Mouse (Mus musculus) c-Kit-positive CD71-negative TER-119-negative erythroid progenitor cells, embryonic 14.5 days (primary cell): ENCODE data around the gene Bag5.
"Not testable (repeated sequence)": the region's sequence is repeated elsewhere in the genome, so short reads cannot be mapped to it uniquely, and the experiment has no call there.

Experiments used
- DNase-seq: peaks from one replicate; pipeline ENCODE4 v3.0.0-alpha.2; 2013; ENCODE audit warnings: low read depth

Bag5 gene

DNA sequence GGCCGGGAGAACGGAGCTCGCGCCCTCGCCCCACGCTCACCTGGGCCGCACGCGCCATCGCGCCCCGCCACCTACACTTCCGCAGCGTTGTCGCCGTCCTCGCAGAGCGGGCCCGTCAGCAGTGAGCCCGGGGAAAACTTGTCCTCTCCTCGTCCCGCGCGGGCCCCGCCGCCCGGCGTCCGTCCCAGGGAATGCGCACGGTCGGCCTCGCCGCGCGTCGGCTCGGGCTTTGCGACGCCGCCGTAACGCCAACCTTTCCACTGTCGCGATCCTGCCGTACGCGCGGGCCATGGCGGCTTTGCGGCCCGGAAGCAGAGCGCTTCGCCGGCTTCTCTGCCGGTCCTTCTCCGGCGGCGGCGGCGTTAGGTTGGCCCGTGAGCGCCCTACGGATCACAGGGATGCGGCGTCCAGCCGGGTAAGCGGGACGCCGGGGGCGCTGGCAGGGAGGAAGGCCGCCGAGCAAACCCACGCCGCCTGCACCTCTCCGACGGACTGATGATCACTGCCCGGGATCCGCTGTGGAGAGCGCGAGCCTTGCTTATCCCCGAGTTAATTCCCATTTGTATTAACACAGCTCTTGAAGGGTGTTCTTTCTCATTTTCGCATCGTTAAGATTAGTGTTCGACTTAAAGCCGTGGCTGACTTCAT lies at the start of gene Bag5, which contains the start of gene Apopt1:
Gene Bag5 (minus strand): TSS at position 254 of the 648 bp plus-strand sequence.
Gene Apopt1 (plus strand): TSS at position 258 of the 648 bp plus-strand sequence.
- peak; percentile 82 for DNase-seq

DNA sequence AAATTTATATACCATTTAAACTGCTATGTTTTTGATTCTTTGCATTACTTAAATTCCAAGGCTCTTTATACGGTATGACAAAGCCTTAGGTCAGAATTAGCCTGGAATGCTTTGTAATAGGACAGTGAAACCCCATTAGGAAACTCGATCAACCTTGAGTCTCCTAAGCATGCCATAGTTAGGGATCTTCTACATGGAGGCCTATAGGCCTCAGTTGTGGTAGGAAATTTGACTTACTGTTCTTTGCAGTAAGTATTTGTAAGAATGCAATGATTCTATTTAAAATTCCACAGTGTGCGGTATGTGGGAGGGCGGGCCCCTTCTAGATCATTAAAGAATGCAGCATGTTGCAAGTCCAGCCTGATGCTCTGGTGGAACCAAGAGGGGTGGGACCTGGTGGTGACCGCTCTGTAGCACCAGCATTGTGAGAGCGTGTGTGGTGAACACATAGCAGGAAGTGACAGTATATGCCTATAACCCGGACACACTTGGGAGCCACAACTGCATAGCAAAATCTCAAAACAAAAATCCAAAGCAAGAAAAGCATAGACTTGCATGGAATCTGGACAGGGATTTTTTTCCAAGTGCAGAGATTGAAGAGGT lies 47.4 kb upstream of the Bag5 start:
- no peak for DNase-seq

DNA sequence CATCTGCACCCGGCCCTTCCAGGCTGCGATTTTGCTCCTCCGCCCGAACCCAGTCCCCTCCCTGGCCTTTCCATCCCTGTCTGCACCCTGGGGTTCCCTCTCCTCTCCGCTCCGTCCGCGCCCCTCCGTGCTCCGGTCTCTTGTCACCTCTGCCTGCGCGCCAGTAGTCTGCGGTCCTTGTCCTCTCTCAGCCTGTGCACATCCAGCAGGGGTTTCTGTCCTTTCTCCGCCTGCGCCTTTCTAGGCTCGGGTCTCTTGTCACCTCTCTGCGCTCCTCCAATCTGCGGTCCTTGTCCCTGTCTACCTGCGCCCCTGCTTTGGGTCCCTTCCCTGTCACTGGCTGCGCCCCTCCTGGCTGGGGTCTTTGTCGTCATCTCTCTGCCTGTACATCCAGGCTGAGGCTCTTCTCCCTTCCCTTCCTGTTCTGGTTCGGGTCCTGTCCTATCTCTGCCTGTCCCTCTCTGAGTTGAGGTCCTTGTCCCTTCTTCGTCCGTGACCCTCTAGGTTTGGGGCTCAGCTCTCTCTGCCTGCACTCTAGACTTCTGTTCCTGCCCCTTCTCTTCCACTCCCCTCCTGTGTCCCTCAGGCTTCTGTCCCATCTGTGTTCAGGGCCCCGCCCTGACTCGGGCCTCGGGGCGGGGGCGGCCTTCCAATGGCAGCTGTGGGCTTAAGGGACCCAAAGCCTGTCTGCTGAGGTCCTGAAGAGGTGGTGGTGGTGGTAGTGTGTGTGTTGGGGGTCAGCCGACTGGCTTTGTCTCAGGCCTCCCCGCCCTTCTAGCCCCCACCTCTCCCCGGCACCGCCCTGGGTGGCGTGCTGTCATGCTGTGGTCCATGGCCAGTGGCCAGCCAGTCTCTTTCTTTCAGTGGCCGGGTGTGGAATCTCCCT lies 46.4 kb upstream of the Bag5 start:
- DNase-seq, result no peak

DNA sequence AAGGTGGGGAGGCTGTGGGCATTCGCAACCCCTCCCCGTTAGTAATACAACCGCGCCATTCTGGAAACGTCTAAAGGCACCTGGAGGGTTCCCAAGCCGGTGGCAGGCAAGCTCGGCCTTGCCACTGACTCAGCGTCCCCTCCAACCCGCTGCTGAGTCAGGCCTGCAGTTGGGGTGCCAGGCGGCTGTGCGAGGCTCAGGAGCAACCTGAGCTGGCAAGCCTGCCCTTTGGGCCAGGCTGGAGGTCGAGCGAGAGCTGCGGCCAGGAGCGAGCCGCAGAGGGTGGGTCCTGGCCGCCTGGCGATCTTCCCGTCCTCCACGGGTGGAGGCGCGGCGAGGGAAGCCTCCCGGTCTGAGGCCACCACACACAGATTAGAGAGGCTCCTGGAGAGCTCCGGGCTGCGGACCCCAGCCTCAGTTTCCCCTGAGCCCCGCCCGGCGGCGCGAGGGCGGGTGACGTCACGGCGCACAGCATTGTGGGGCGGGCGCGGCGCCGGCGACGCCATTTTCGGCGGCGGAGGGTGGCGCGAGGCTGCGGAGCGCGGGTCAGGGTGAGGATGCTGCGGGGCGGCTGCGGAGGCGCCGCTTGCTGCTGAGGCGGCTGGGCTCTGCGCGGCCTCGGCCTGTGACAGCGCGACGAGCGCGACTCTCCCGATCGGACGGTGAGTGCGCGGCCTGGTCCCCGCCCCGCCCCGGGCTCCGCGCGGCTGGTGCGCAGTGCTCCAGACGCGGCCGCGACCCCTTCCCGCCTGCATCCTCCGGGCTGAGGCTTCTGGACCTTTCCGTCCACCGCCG lies 45.5 kb upstream of the Bag5 start, which contains the start of gene Klc1:
Gene Klc1 (plus strand): TSS at position 469 of the 795 bp plus-strand sequence.
- DNase-seq, result peak; percentile 44

DNA sequence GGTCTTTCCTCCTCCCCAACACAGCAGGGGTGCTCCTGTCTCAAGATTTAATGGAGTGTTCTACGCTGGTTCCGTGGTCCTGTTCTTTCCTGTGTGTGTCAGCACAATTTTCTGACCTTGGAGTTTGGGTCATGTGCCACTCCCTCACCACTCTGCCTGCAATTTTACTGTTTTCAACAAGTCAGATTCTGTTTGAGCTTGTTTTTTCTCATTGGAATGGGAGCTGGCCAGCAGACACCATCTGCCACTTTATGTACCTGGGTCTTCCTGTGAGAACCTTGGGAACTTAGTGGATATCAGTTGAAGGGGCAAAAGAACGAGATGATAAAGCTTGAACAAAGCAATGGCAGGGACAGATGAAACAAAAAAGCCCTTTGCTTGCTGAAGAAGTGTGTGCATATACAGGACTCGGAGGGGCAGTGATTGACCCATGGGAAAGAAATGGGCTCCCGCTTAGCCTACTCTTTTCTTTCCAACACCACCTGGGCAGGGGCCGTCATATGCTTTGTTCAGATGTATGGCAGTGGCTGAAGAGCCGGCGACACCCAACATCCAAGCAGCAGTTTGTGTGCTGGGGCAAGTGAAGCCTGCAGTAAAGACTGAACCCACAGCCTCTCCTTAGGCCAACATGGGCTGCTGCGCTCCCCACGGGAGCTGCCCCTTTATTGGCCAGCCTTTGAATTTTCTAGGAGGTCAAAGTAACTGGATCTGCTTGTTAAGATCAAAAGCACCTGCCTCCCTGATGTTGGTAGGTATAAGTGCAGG lies 44.7 kb upstream of the Bag5 start:
- DNase-seq, result no peak

DNA sequence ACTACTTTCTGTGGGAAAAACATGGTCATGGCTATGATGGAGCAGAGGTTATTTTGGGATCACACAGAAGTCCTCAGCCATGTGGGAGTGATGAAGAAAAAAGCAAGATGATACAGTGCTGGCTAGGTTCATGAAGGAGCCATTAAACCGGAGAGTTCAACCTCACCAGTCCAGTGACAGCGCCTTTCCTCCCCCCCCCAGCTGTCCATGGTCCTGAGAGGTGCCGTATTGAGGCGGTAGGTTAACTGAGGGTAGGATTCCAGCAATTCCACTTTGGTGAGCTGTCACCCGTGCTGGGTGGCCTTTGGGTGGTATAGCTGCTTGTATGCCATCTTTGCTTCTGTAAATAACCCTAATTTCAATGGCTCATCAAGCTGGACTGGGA lies 43.6 kb upstream of the Bag5 start:
- no peak for DNase-seq

DNA sequence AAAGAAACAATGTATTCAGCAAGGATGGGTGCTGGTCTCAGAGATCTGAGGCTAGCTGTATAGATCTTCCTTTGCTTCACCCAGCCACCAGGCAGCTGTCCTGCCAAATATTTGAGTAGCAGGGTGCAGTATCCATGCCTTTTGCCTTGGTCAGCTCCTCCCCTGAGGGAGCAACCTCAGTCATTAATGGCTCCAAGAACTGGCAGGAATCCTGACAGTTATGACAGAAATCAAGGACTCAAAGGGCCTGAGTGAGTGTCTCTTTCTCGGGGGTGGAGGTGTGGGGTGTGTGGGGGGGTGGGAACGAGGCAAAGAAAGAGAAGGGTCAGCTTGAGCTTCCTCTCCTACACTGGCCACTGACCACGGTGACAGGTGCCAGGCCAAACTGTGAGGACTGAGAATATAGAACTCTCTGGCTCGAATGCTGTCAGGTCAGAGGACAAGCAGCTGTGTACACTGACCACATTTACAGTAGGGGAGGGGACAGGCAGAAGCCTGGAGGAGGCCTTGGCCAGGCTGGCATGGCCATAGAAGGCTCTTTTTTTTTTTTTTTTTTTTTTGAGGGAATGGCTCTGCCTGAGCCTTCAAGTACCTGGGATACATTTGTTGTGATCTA lies 43.1 kb upstream of the Bag5 start:
- DNase-seq, result no peak

DNA sequence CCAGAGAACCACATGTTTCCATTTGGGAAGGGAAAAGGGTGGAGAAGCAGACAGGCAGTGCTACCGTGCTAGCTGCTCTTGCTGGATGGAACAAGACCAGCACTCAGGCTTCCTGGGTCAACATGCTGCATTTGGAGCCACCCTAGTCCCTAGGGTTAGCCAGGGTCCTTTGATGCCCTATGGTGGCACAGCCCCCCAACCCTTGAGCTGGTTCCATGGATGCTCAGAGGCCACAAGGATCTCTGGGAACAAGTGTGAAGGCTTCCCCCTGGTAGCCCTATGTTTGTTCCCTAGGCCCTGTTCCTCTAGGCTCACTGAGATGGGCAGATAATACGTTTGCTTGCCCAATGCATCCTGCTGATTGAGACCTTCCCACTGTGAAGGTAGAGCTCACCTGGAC lies 42.2 kb upstream of the Bag5 start:
- DNase-seq, result no peak

DNA sequence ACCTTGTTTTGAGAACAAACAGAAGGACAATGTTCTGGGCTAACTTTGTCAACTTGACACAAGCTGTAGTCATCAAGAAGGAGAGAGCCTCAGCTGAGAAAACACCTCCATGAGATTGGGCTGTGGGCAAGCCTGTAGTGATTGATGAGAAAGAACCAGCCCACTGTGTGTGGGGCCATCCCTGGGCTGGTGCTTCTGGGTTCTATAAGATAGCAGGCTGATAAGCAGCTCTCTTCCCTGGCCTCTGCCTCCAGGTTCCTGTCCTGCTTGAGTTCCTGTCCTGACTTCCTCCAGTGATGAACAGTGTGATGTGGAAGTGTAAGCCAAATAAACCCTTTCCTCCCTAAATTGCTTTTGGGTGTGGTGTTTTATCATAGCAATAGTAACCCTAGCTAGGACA lies 41.7 kb upstream of the Bag5 start:
- DNase-seq, result no peak

DNA sequence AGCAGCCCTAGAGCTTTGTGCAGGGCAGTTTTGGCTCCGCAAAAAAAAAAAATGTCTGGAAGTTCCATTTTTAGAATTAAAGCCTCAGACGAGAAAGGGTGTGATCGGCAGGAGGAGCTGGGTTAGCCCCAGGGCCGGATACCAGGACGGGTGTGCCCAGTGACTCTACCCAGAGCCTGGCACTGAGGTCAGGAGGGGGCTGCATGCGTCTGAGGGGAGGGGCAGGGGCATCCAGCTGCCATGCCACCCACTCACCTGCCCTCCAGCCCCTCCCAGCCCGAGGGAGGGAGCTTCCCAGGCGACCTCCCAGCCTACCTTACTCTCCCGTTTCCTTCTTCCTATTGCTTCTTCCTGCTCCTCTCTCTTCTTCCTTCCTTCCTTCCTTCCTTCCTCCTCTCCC lies 40.3 kb upstream of the Bag5 start:
- DNase-seq, result no peak

DNA sequence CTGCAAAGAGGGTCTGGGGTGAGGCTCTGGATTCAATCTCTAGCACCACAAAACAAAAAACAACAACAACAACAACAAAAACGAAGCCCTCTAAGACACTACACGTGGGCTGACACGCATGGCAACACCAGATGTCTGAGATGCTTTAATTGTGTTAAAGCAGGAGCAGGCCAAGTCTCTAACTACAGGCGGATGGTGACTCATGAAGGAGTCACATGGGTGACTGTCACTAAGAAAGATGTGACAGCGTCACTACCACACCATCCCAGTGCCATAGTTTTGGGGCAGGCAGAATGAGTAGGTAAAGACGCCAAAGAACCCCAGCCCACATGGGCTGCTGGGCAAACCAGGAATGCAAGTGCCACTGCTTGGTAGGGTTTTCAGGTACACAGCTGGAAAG lies 39.4 kb upstream of the Bag5 start:
- no peak for DNase-seq

DNA sequence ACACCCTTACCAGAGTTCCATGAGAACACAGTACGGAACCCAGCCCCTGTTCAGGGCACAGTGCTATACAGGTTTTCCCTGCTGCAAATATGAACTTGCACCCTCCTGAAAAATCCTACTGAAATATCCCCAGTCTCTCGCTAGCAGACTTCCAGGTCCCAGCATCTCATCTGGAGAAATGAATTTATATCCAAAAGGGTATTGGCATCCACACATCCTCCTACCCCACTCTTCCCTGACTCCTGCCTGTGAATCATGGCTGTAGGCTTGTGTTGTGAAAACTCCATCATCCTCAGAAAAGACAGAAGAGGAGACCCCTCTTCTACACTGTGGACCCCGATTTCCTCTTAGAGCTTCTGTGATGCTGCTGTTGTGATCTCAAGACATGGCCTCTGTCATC lies 37.7 kb upstream of the Bag5 start:
- no peak for DNase-seq

DNA sequence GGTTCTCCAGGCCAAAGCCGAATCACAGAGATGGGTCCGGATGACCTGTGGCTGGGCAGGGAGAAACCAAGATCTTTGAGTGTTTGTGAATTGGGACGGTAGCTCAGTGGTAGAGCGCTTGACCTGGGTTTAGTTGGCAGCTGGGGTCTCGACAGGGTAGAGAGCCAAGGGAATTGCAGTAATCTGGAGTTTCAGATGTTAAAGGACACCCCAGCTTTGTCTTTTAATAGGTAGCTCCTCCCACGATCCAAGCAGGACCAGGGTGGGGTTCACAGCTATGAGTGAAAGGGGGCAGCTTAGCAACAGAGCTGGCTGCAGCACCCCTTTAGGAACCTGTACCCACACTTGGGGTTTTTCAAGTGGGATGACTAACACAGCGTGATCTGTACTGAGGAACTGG lies 34.4 kb upstream of the Bag5 start:
- no peak for DNase-seq

DNA sequence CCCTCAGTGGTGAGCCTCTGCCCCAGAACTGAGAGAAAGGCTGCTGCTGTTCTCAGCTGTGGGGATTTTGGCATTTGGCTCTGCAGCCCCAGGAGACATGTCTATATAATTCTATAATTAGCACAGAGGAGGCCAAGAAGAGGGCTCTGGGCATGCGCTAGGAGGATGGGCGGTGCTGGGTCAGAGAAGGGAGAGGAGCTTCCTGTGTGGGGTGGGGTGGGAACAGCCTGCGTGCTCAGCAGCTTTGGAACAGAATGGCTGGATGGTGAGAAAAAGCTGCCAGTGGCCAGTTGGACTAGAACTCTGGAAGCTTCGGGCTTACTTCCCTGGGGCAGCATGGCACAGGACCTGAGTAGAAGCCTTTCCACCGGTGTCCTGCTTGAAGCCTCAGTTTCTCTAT lies 33.0 kb upstream of the Bag5 start:
- no peak for DNase-seq

DNA sequence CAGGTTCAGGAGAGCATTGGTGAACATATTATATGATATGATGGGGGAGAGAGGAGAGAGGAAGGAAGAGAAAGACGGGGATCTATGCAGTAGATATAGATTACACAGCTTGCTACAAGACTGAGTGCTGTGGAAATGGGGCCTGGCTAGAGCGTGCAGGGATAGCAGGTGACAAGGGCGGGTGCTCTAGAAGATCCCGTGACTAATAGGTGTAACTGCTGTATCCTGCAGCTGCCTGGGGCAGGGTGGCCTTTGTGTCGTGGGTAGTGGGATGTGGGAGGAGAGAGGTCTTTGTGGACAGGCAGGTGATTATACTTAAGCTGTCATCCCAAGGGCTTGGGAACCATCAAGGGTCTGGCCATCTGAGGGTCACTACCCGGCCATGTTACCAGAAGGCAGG lies 32.2 kb upstream of the Bag5 start:
- DNase-seq, result no peak

DNA sequence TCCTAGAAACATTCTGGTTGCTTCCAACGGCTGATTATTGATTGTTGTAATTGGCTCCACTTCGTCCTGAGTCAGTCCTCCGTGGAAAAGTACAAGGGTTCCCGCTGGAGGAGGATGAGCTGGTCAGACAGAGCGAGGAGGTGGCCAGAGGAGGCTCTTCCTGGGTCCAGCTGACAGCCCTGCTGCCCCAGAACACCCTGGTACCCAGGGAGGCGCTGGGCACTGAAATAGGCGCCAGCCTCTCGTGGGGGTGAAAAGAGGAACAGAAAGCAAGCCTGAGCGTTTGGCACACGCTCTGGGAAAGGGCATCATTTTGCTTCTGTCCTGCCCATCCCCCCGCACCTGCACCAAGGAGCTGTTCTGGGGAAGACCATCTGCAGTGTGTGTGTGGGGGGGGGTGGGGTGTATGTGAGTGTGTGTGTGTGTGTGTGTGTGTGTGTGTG lies 30.9 kb upstream of the Bag5 start:
- no peak for DNase-seq

DNA sequence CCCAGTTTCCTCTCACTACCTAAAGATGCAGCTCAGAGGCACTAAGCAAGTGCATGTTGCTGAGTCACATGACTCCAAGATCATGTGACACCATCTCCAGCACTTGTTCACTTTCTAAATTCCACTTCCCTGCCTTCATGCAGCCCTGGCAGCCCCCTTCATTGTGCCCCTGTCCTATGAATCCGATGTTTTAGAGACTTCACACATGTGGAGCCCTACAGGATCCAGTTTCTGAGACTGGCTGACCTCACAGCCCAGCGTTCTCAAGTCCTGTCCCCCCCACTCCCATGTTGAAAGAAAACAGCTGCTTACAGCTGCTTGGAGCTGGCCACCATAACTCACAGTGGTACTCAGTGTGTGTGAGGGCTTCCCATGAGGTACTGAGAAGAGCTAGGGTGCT lies 30.4 kb upstream of the Bag5 start:
- DNase-seq, result no peak

DNA sequence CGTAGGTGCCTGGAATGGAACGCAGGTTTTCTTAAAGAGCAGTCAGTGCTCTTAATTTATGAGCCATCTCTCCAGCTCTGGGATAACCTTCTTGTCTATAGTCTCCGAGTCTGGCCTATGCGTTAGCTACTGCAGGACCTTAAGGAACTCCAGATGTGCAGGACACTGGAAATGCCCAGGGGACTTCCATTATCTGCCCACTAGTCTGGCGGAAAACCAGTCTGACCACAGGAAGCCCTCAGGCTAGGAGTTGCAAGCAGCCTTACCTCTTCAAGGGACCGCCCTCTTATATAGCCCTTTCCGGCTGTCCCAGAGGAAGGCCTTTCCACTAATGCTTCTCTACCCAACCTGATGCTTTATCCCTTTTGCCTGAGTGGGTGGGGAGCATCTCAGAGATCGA lies 28.3 kb upstream of the Bag5 start:
- no peak for DNase-seq

DNA sequence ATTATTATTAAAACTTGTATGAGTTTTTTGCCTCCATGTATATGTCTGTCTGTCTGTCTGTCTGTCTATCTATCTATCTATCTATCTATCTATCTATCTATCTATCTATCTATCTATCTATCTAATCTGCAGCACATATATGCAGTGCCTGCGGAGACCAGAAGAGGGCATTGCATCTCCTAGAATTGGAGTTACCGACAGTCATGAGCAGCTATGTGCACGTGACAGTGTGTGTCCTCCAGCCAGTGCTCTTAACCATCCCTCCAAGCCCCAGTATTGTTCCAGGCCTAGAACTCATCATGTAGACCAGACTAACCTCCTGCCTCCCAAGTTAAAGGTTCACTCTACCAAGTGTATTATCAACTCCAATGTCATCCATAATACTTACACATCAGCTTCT lies 25.7 kb upstream of the Bag5 start:
- no peak for DNase-seq

DNA sequence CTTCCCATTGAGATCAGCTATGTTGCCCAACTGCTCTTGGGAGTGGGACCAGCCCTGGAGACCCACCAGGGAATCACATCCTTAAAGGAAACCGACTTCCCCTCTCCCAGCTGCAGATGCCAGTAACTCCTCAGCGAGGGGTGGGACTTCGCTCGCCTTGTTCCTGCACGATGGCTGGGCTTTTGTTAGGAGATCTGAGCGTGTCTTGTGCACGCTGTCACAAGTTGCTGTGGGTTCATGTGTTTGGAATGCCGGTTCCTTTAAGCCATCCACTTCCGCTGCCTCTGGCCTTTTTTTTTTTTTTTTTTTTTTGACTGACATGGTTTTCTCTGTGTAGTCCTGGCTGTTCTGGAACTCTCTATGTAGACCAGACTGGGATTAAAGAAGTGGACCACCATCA lies 24.3 kb upstream of the Bag5 start:
- no peak for DNase-seq

DNA sequence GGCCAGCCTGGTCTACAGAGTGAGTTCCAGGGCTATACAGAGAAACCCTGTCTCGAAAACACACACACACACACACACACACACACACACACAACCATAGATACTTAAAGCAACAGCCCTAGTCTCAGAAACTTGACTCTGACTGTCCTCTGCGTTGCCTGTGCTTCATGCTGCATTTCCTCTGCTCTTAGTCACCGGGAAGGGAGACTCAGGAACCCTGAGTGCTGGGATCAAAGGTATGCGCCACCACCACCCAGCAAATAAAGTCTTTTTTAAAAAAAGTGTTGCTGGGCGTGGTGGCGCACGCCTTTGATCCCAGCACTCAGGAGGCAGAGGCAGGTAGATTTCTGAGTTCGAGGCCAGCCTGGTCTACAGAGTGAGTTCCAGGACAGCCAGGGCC lies 23.6 kb upstream of the Bag5 start:
- DNase-seq, result not testable (repeated sequence)
